ENCODE assay signal across 25 mouse cellular contexts in the genomic region with DNA sequence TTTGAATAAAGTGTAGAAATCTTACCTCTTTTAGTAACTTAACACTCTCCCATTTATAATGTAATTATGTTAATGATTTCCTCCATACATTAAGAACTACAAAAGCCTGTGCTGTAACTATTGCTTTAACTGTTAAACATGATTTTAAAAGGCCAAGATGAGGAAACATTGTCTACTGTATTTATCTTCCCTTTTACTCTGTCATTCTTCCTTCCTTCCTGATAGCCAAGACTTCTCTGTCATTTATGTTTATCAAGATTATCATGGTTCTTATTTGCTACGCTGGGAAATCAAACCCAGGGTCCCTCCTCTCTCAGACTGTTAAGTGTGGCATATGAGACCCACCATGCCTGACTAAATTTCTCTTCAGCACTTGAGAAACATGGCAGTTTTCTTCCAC.
"Had no signal": no experiment of that assay in that cellular context is flagged by ENCODE, and none has a peak within 500 bp of the region (broad histone marks: within the 10 kb centered on the region; RNA-seq: fewer than 3 reads in every experiment).

No protein-coding gene starts in this region.

- H3K9ac ChIP-seq: embryonic facial prominence, embryonic 12.5 days; embryonic facial prominence, embryonic 13.5 days; embryonic facial prominence, embryonic 15.5 days; forebrain, embryonic 12.5 days; forebrain, embryonic 13.5 days; forebrain, postnatal 0 days had no signal

- H3K27ac ChIP-seq: embryonic facial prominence, embryonic 10.5 days; embryonic facial prominence, embryonic 12.5 days; embryonic facial prominence, embryonic 13.5 days; embryonic facial prominence, embryonic 15.5 days; forebrain, embryonic 10.5 days; forebrain, embryonic 12.5 days; forebrain, embryonic 13.5 days; heart, embryonic 10.5 days had no signal

- ATAC-seq: forebrain, embryonic 13.5 days; forebrain, embryonic 14.5 days; forebrain, embryonic 16.5 days; forebrain, postnatal 0 days had no signal

- DNase-seq: cerebellum, adult 9-11 months; cerebellum, postnatal 10 days; cerebellum, postnatal 14 days; cerebellum, postnatal 25 days; cerebellum, postnatal 36 days; embryo, embryonic 11 days; forebrain, postnatal 0 days; gastrocnemius, postnatal 14 days; gastrocnemius, postnatal 25 days; gastrocnemius, postnatal 36 days; heart, adult 11 months; heart, adult 18-20 months; heart, adult 2 months had no signal

- H3K4me3 ChIP-seq: embryonic facial prominence, embryonic 10.5 days; embryonic facial prominence, embryonic 12.5 days; embryonic facial prominence, embryonic 13.5 days; embryonic facial prominence, embryonic 15.5 days; erythroblast, embryonic 14.5 days; forebrain, embryonic 10.5 days; forebrain, embryonic 12.5 days; forebrain, embryonic 13.5 days; heart, adult 2 months; heart, embryonic 10.5 days had no signal

- H3K4me2 ChIP-seq: embryonic facial prominence, embryonic 12.5 days; embryonic facial prominence, embryonic 13.5 days; embryonic facial prominence, embryonic 15.5 days; forebrain, embryonic 12.5 days; forebrain, embryonic 13.5 days; heart, embryonic 11.5 days had no signal

- H3K27me3 ChIP-seq: forebrain, embryonic 13.5 days had no signal

- H3K9me3 ChIP-seq: embryonic facial prominence, embryonic 10.5 days; embryonic facial prominence, embryonic 12.5 days; embryonic facial prominence, embryonic 13.5 days; embryonic facial prominence, embryonic 15.5 days; forebrain, embryonic 10.5 days; forebrain, embryonic 12.5 days; forebrain, embryonic 13.5 days; heart, embryonic 10.5 days had no signal

- H3K36me3 ChIP-seq: embryonic facial prominence, embryonic 10.5 days; embryonic facial prominence, embryonic 12.5 days; embryonic facial prominence, embryonic 13.5 days; embryonic facial prominence, embryonic 15.5 days; forebrain, embryonic 10.5 days; forebrain, embryonic 12.5 days; heart, embryonic 10.5 days had no signal

- H3K4me1 ChIP-seq: embryonic facial prominence, embryonic 10.5 days; embryonic facial prominence, embryonic 12.5 days; embryonic facial prominence, embryonic 13.5 days; embryonic facial prominence, embryonic 15.5 days; forebrain, embryonic 10.5 days; forebrain, embryonic 12.5 days; forebrain, embryonic 13.5 days; heart, embryonic 10.5 days had no signal
